Mouse (Mus musculus): ENCODE data around the gene Plekhm2. TPM values are rescaled to one million over a fixed set of nuclear protein-coding genes. Genes with fewer than 3 reads are reported as not detected.

Plekhm2 gene
- total and polyA plus RNA-seq, 3 experiments, result 6.5 to 15.4 TPM; not detected in 1

DNA sequence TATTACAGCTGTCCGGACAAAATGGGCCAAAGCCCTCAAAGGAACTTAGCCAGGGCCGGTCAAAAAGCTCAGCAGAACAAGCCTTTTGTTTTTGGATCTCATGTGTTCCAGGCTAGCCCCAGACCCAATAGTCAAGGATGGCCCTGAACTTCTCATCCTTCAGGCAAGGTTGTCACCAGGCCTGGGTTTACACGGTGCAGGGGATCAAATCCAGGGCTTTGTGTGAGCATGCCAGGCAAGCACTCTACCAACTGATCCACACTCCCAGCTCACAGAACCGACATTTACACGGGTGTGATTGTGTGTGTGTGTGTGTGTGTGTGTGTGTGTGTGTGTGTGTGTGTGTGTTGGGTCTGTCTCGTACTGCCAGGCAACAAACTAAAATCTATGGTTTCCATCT is 47.9 kb downstream of the Plekhm2 start:
- Histone ChIP-seq H3K9me3 (replicated peaks; ENCODE audit: insufficient read depth, low read length) (no peaks in the 10 kb centered on the region), H3K4me3 (ENCODE audit: control insufficient read depth in 1 of 2, insufficient read depth in 1 of 2, low read depth in 2 of 2, low read length in 2 of 2) (no peak overlapping the region), H3K9ac (ENCODE audit: control insufficient read depth, low read depth, low read length, poor library complexity, severe bottlenecking) (no peak overlapping the region), H3K79me2 (ENCODE audit: control insufficient read depth, insufficient read depth, low read length, poor library complexity) (no peaks in the 10 kb centered on the region), H3K36me3 (ENCODE audit: control insufficient read depth in 1 of 2, insufficient read depth in 2 of 2, low read length in 2 of 2) (0 out of 4 replicates have a peak, but pooled peaks cover 0 to 2% of the 10 kb centered on the region in 2 experiments), H3K4me1 (ENCODE audit: control insufficient read depth in 1 of 2, insufficient read depth in 2 of 2, low read length in 2 of 2) (peaks cover 0 to 9% of the 10 kb centered on the region in 2 experiments; a peak in 2 of 4 replicates), H3K27me3 (ENCODE audit: control insufficient read depth in 1 of 2, insufficient read depth in 2 of 2, low read length in 2 of 2) (no peaks in the 10 kb centered on the region), H3K27ac (ENCODE audit: control insufficient read depth, low read depth, low read length) (no peak overlapping the region)
- no peak for DNase-seq (ENCODE audit: low read depth, low spot score)
- no peak for TF ChIP-seq TBP (IDR thresholded peaks at IDR 0.05; ENCODE audit: low read depth, low read length)
- no peak for TF ChIP-seq KAT2A (conservative IDR thresholded peaks at IDR 0.05; ENCODE audit: low read depth, low read length)
- TF ChIP-seq GATA1 (IDR thresholded peaks at IDR 0.05; ENCODE audit: low read depth, low read length), result no peak
- no peak for TF ChIP-seq ZKSCAN1 (IDR thresholded peaks at IDR 0.05; ENCODE audit: low read depth, low read length)
- TF ChIP-seq GABPA (IDR thresholded peaks at IDR 0.05; ENCODE audit: low read depth, low read length), result no peak
- TF ChIP-seq USF2 (IDR thresholded peaks at IDR 0.05; ENCODE audit: borderline replicate concordance in 1 of 2, insufficient read depth in 1 of 2, low read depth in 1 of 2, low read length in 2 of 2), result no peak
- no peak for TF ChIP-seq POLR2AphosphoS2 (IDR thresholded peaks at IDR 0.05; ENCODE audit: low read length)
- TF ChIP-seq MEF2A (IDR thresholded peaks at IDR 0.05; ENCODE audit: extremely low read depth, insufficient replicate concordance, low read depth, low read length, poor library complexity, severe bottlenecking), result no peak
- TF ChIP-seq NELFE (IDR thresholded peaks at IDR 0.05; ENCODE audit: low read depth, low read length), result no peak
- TF ChIP-seq UBTF (IDR thresholded peaks at IDR 0.05; ENCODE audit: borderline replicate concordance, insufficient read depth, low read depth, low read length), result no peak
- no peak for TF ChIP-seq MAZ (IDR thresholded peaks at IDR 0.05; ENCODE audit: low read depth, low read length)
- no peak for TF ChIP-seq TCF12 (IDR thresholded peaks at IDR 0.05; ENCODE audit: low read depth, low read length)
- no peak for TF ChIP-seq BHLHE40 (IDR thresholded peaks at IDR 0.05; ENCODE audit: borderline replicate concordance, low read depth, low read length)
- TF ChIP-seq CTCF (IDR thresholded peaks at IDR 0.05 in 2 of 3, conservative IDR thresholded peaks at IDR 0.05 in 1 of 3; ENCODE audit: control insufficient read depth in 1 of 3, insufficient read depth in 1 of 3, low read depth in 2 of 3, low read length in 3 of 3, poor library complexity in 1 of 3, severe bottlenecking in 1 of 3), result no peak
- no peak for TF ChIP-seq USF1 (IDR thresholded peaks at IDR 0.05; ENCODE audit: low read depth, low read length)
- no peak for TF ChIP-seq ZC3H11A (IDR thresholded peaks at IDR 0.05; ENCODE audit: low read depth, low read length)

DNA sequence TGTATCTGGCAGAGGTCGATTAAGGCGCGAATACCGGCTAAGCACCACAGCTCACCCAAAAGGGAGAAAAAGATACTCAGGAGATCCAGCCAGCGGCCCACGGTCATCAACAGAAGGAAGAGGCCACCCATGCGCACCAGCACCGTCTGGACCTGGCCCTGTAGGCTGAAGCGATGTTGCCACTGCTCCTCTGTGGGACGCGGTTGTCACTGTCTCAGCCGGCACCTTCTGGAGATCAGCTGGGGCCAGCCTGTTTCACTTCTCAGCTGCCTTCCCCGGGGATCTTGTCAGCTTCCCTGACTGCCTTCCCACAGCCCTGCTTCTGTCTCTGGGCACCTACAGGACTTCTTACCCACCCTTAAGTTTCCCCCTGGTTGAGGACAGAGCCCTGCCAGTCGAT is 49.8 kb downstream of the Plekhm2 start:
- TF ChIP-seq GATA1 (IDR thresholded peaks at IDR 0.05; ENCODE audit: low read depth, low read length), result no peak
- TF ChIP-seq ZMIZ1 (IDR thresholded peaks at IDR 0.05; ENCODE audit: low read depth, low read length), result no peak
- TF ChIP-seq ELF1 (IDR thresholded peaks at IDR 0.05; ENCODE audit: low read depth, low read length), result no peak
- TF ChIP-seq SMC3 (IDR thresholded peaks at IDR 0.05; ENCODE audit: low read depth, low read length), result no peak
- TF ChIP-seq TCF12 (IDR thresholded peaks at IDR 0.05; ENCODE audit: low read depth, low read length), result no peak
- TF ChIP-seq MXI1 (IDR thresholded peaks at IDR 0.05; ENCODE audit: low read depth, low read length), result no peak
- TF ChIP-seq MEF2A (IDR thresholded peaks at IDR 0.05; ENCODE audit: extremely low read depth, insufficient replicate concordance, low read depth, low read length, poor library complexity, severe bottlenecking), result no peak
- no peak overlapping the region for H3K4me3 ChIP-seq (ENCODE audit: control insufficient read depth in 1 of 2, insufficient read depth in 1 of 2, low read depth in 2 of 2, low read length in 2 of 2)
- no peaks in the 10 kb centered on the region for H3K79me2 ChIP-seq (ENCODE audit: control insufficient read depth, insufficient read depth, low read length, poor library complexity)

More for the DNA sequence above, 49.8 kb downstream of the Plekhm2 start:
- no peak overlapping the region for H3K27ac ChIP-seq (ENCODE audit: control insufficient read depth, low read depth, low read length)
- H3K36me3 ChIP-seq (ENCODE audit: control insufficient read depth in 1 of 2, insufficient read depth in 2 of 2, low read length in 2 of 2), result 0 out of 4 replicates have a peak, but pooled peaks cover 0 to 2% of the 10 kb centered on the region in 2 experiments
- H3K27me3 ChIP-seq (ENCODE audit: control insufficient read depth in 1 of 2, insufficient read depth in 2 of 2, low read length in 2 of 2), result no peaks in the 10 kb centered on the region
- no peak for DNase-seq (ENCODE audit: low read depth, low spot score)
- peaks cover 0 to 9% of the 10 kb centered on the region in 2 experiments; a peak in 2 of 4 replicates for H3K4me1 ChIP-seq (ENCODE audit: control insufficient read depth in 1 of 2, insufficient read depth in 2 of 2, low read length in 2 of 2)
- no peak overlapping the region for H3K9ac ChIP-seq (ENCODE audit: control insufficient read depth, low read depth, low read length, poor library complexity, severe bottlenecking)
- H3K9me3 ChIP-seq (replicated peaks; ENCODE audit: insufficient read depth, low read length), result no peaks in the 10 kb centered on the region

Data from MEL (cell line).